Mouse (Mus musculus): ENCODE results near the gene Rae1. TPM values are rescaled to one million over a fixed set of nuclear protein-coding genes. Genes with fewer than 3 reads are reported as not detected.

Gene Rae1
- polyA plus RNA-seq, 1 experiment from 2014 or later: 132 TPM

DNA sequence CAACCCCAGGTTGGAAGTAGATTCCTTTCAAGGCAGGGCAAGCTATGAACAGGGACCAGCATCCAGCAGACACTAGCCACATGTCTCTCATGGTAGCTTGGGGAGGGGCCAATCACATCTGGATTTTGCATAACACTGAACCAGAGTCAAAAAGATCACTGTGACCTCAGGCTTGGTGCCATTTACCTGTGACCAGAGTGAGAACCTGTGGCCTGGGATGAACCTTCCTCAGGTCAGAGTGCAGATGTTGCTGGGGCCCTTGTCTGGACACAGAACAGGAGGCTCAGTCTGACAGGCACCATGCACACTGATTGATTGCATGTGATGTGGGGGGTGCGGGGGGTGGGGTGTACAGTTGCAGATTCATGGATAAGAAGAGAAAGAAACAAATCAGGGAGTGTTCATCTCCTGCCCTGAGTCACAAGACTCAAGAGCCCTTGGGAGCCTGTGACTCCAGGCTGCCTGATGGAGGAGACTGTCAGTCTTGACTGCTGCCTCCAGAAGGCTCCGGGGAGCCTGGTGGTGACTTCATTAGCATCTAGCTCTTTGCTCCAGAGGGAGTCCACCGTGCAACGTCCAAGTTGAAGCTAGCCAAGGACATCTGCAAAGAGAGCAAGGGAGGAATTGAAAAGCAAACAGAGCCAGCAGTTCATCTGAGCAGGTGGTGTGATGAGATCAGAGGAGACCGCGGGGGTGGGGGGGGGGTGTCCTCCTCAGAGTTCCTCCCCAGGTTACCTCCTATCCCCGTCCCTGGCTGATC is 25.9 kb upstream of the Rae1 start:
- no peak overlapping the region for H3K27ac ChIP-seq
- ATAC-seq (ENCODE audit: low FRiP score): no peak
- H3K4me3 ChIP-seq (replicated peaks): no peak overlapping the region
- H3K36me3 ChIP-seq (replicated peaks): no peaks in the 10 kb centered on the region
- no peak overlapping the region for H3K9ac ChIP-seq
- no peaks in the 10 kb centered on the region for H3K9me3 ChIP-seq
- WGBS: 25% methylated on average over 7 of the region's 7 CpGs
- peaks cover 25% of the 10 kb centered on the region for H3K4me1 ChIP-seq
- H3K27me3 ChIP-seq: no peaks in the 10 kb centered on the region
- H3K4me2 ChIP-seq: no peak overlapping the region

- WGBS: 33% methylated on average over 7 of the region's 7 CpGs
- Histone ChIP-seq H3K4me1 (peaks cover 25% of the 10 kb centered on the region), H3K9me3 (peaks cover 2% of the 10 kb centered on the region; the same call in 1 of the 2 replicates), H3K36me3 (replicated peaks) (no peaks in the 10 kb centered on the region), H3K4me3 (replicated peaks) (no peak overlapping the region), H3K9ac (no peak overlapping the region), H3K4me2 (no peak overlapping the region), H3K27me3 (no peaks in the 10 kb centered on the region), H3K27ac (no peak overlapping the region)
- no peak for ATAC-seq (ENCODE audit: low FRiP score)
These were observed 25.2 kb upstream of the Rae1 start for GRCm38 (mm10) chr2:172974701-172975100.

- Histone ChIP-seq H3K4me1 (peaks cover 25% of the 10 kb centered on the region), H3K9ac (no peak overlapping the region), H3K4me2 (no peak overlapping the region), H3K4me3 (replicated peaks) (no peak overlapping the region), H3K36me3 (replicated peaks) (no peaks in the 10 kb centered on the region), H3K27ac (no peak overlapping the region), H3K9me3 (peaks cover 5% of the 10 kb centered on the region; the same call in 1 of the 2 replicates), H3K27me3 (no peaks in the 10 kb centered on the region)
- 86% methylated on average over 6 of the region's 6 CpGs for WGBS
- ATAC-seq (ENCODE audit: low FRiP score): no peak
These were observed 24.8 kb upstream of the Rae1 start for GRCm38 (mm10) chr2:172975159-172975558.

DNA sequence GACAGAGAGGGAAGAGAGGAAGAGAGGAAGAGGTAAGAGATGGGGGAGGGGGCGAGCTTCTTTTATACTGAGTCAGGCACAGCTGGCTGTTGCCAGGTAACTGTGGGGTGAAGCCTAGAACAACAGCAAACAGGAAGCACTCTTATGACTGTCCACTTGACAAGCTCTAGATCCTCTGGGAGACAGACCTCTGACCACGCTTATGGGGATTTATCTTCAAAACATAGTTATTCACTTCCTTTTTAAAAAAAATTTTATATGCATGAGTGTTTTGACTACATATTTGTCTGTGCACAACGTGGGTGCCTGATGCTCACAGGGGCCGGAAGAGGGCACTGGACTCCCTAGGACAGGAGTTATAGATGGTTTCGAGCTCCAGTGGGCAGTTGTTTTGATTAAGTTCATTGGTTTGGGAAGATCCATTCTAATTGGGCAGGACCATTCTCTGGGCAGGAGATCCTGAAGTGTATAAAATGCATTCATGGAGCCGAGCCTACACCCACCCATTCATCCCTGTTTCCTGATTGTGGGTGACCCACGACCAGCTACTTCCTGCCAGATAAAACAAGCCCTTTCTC is 23.2 kb upstream of the Rae1 start:
- Histone ChIP-seq H3K27ac (no peak overlapping the region), H3K4me1 (peaks cover 25% of the 10 kb centered on the region), H3K4me2 (peak overlapping the region; percentile 45; the same call in 1 of the 2 replicates), H3K9me3 (peaks cover 5% of the 10 kb centered on the region; the same call in 1 of the 2 replicates), H3K4me3 (replicated peaks) (no peak overlapping the region), H3K36me3 (replicated peaks) (no peaks in the 10 kb centered on the region), H3K9ac (no peak overlapping the region), H3K27me3 (no peaks in the 10 kb centered on the region)
- 23% methylated on average over 7 of the region's 7 CpGs for WGBS
- no peak for ATAC-seq (ENCODE audit: low FRiP score)

GRCm38 (mm10) chr2:172977409-172978130 is 22.3 kb upstream of the Rae1 start, which contains the start of gene Spo11:
TSS of gene Spo11 (plus strand) at chr2:172977700.
- H3K9ac ChIP-seq: peak within 1 kb of the TSS; percentile 50
- no peaks in the 10 kb centered on the region for H3K27me3 ChIP-seq
- H3K4me3 ChIP-seq (replicated peaks): no peak within 1 kb of the TSS
- 9% methylated on average over 14 of the region's 14 CpGs for WGBS
- H3K4me2 ChIP-seq: peak within 1 kb of the TSS; percentile 45
- peak within 1 kb of the TSS; percentile 59; the same call in 1 of the 2 replicates for H3K27ac ChIP-seq
- no peaks in the 10 kb centered on the region for H3K36me3 ChIP-seq (replicated peaks)
- H3K9me3 ChIP-seq: peaks cover 5% of the 10 kb centered on the region; the same call in 1 of the 2 replicates
- ATAC-seq (ENCODE audit: low FRiP score): peak; percentile 53; the same call in 1 of the 2 replicates
- peaks cover 25% of the 10 kb centered on the region for H3K4me1 ChIP-seq

- peaks cover 25% of the 10 kb centered on the region for H3K4me1 ChIP-seq
- peak overlapping the region; percentile 59; the same call in 1 of the 2 replicates for H3K27ac ChIP-seq
- peaks cover 5% of the 10 kb centered on the region; the same call in 1 of the 2 replicates for H3K9me3 ChIP-seq
- H3K4me3 ChIP-seq (replicated peaks): no peak overlapping the region
- WGBS: 48% methylated on average over 4 of the region's 4 CpGs
- H3K9ac ChIP-seq: no peak overlapping the region
- no peak for ATAC-seq (ENCODE audit: low FRiP score)
- H3K36me3 ChIP-seq (replicated peaks): no peaks in the 10 kb centered on the region
- no peak overlapping the region for H3K4me2 ChIP-seq
- H3K27me3 ChIP-seq: no peaks in the 10 kb centered on the region
These were observed 21.7 kb upstream of the Rae1 start for GRCm38 (mm10) chr2:172978131-172978633.

DNA sequence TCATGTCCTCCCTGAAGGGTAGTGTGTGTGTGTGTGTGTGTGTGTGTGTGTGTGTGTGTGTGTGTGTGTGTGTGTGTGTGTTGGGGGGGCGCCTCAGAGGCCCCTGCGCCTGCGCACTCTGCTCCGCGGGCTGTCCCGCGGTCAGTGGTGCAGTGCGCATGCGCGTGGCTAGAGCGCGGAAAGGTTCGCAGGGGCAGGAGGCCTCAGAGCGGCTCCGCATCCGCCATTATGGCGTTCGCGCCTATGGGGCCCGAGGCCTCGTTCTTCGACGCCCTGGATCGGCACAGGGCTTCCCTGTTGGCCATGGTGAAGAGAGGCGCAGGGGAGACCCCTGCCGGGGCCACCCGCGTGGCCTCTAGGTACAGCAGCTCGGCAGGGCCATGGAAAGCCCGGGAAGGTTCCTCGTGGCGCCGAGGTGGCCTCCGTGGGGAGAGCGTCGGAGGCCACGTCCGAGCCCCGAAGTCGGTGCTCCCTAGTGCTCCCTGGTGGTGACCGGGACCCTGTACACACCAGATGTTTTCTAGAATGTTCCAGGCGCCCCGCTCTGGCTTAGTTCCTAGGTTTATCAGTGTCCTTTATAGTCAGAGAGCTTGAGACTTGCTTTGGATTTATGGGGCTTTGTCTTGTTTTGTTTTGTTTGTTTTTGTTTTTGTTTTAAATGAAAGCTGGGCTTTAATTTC is 20.1 kb upstream of the Rae1 start:
- Histone ChIP-seq H3K9me3 (peaks cover 5% of the 10 kb centered on the region; the same call in 1 of the 2 replicates), H3K4me3 (replicated peaks) (no peak overlapping the region), H3K27ac (no peak overlapping the region), H3K9ac (no peak overlapping the region), H3K4me1 (peaks cover 20% of the 10 kb centered on the region), H3K27me3 (no peaks in the 10 kb centered on the region), H3K36me3 (replicated peaks) (no peaks in the 10 kb centered on the region), H3K4me2 (no peak overlapping the region)
- WGBS: 95% methylated on average over 43 of the region's 43 CpGs
- no peak for ATAC-seq (ENCODE audit: low FRiP score)

GRCm38 (mm10) chr2:172982776-172983561 is 16.9 kb upstream of the Rae1 start:
- no peak overlapping the region for H3K27ac ChIP-seq

GRCm38 (mm10) chr2:172990161-172990560 is 9.8 kb upstream of the Rae1 start:
- H3K27ac ChIP-seq: no peak overlapping the region
- 85% methylated on average over 6 of the region's 6 CpGs for WGBS
- no peaks in the 10 kb centered on the region for H3K27me3 ChIP-seq
- no peaks in the 10 kb centered on the region for H3K36me3 ChIP-seq (replicated peaks)
- H3K4me2 ChIP-seq: no peak overlapping the region
- H3K4me3 ChIP-seq (replicated peaks): no peak overlapping the region
- H3K4me1 ChIP-seq: no peaks in the 10 kb centered on the region
- H3K9ac ChIP-seq: no peak overlapping the region
- ATAC-seq (ENCODE audit: low FRiP score): no peak
- H3K9me3 ChIP-seq: no peaks in the 10 kb centered on the region

More at GRCm38 (mm10) chr2:172982776-172983561, 16.9 kb upstream of the Rae1 start:
- ATAC-seq (ENCODE audit: low FRiP score): no peak
- Histone ChIP-seq H3K9ac (no peak overlapping the region), H3K36me3 (replicated peaks) (no peaks in the 10 kb centered on the region), H3K27me3 (no peaks in the 10 kb centered on the region), H3K4me2 (no peak overlapping the region), H3K9me3 (peaks cover 5% of the 10 kb centered on the region; the same call in 1 of the 2 replicates), H3K4me3 (replicated peaks) (no peak overlapping the region), H3K4me1 (peaks cover 1% of the 10 kb centered on the region; the same call in 1 of the 2 replicates)
- WGBS: 81% methylated on average over 9 of the region's 9 CpGs

- no peaks in the 10 kb centered on the region for H3K9me3 ChIP-seq
- no peak overlapping the region for H3K4me3 ChIP-seq (replicated peaks)
- no peaks in the 10 kb centered on the region for H3K36me3 ChIP-seq (replicated peaks)
- peaks cover 8% of the 10 kb centered on the region for H3K4me1 ChIP-seq
- no peak for ATAC-seq (ENCODE audit: low FRiP score)
- no peak overlapping the region for H3K9ac ChIP-seq
- WGBS: 13% methylated on average over 4 of the region's 4 CpGs
- H3K27me3 ChIP-seq: peaks cover 14% of the 10 kb centered on the region; the same call in 1 of the 2 replicates
- H3K27ac ChIP-seq: no peak overlapping the region
- H3K4me2 ChIP-seq: no peak overlapping the region
These were observed 3.7 kb upstream of the Rae1 start for GRCm38 (mm10) chr2:172996207-172996606.

DNA sequence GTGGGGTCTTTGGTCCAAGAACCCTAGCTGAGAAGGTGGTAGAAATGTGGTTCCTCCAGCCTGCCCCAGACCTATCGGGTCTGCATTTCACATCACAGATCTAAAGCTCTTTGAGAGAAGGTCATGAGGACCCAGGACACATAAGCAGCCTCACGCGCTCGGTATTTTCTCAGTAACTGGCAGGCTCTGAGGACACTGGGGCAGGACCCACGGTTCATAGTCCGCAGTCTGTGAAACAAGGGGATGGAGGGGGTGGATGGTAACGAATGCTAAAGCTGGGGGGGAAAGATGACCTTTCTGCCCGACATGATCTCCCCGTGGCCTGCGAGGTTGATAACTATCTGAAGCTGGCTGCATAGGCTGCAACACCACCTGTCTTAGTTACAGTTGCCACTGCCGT is 2.2 kb upstream of the Rae1 start:
- Histone ChIP-seq H3K27me3 (peaks cover 14% of the 10 kb centered on the region; the same call in 1 of the 2 replicates), H3K36me3 (replicated peaks) (peaks cover 4% of the 10 kb centered on the region), H3K4me1 (peaks cover 17% of the 10 kb centered on the region), H3K4me3 (replicated peaks) (no peak overlapping the region), H3K4me2 (no peak overlapping the region), H3K9me3 (no peaks in the 10 kb centered on the region), H3K9ac (no peak overlapping the region), H3K27ac (no peak overlapping the region)
- 68% methylated on average over 11 of the region's 11 CpGs for WGBS
- no peak for ATAC-seq (ENCODE audit: low FRiP score)
